Comparison of ENCODE assay signal across 8 mouse cellular contexts in genomic region chr1:75179334-75180104, GRCm38 (mm10). TPM values are rescaled to one million over a fixed set of nuclear protein-coding genes. Genes with fewer than 3 reads are reported as not detected.
DNase-seq lines count a peak whose midpoint lies in the region; ATAC-seq and TF ChIP-seq lines count a peak whose summit lies in the region.

No protein-coding gene starts in this region.

- peak; percentile 55 for ATAC-seq in Patski
- ATAC-seq in common myeloid progenitor, adult 5-6 weeks (replicated peaks; ENCODE audit: low read depth, poor library complexity, severe bottlenecking) = peak; percentile 59
- peak; percentile 64 for ATAC-seq in intestine, embryonic 15.5 days
- ATAC-seq in limb, embryonic 13.5 days (ENCODE audit: low FRiP score, low read depth) = peak; percentile 38

- peaks cover 3% of the 10 kb centered on the region for H3K9me3 ChIP-seq in CH12.LX (replicated peaks; ENCODE audit: low read length)
- H3K9me3 ChIP-seq in intestine, embryonic 15.5 days = no peaks in the 10 kb centered on the region
- no peaks in the 10 kb centered on the region for H3K9me3 ChIP-seq in limb, embryonic 13.5 days

- no peak for TF ChIP-seq EP300 in CH12.LX (IDR thresholded peaks at IDR 0.05; ENCODE audit: low read length)

- no peak for TF ChIP-seq RAD21 in CH12.LX (IDR thresholded peaks at IDR 0.05; ENCODE audit: low read depth, low read length)

- DNase-seq in CH12.LX (ENCODE audit: extremely low read depth) (peak; percentile 14), Patski (ENCODE audit: low read depth, low spot score) (peak; percentile 28)
- DNase-seq in gastrocnemius, postnatal 14 days = peak; percentile 67
- DNase-seq in thymus, postnatal 14 days = no peak

- 8% methylated on average over 23 of the region's 23 CpGs for WGBS in intestine, embryonic 15.5 days
- 9% methylated on average over 23 of the region's 23 CpGs for WGBS in limb, embryonic 13.5 days

- intact Hi-C loops in gastrocnemius, postnatal 14 days (cut with DNase I; ENCODE audit: low total_unique reads) = no loop called here

- H3K27me3 ChIP-seq in CH12.LX (replicated peaks) (no peaks in the 10 kb centered on the region), Patski (no peaks in the 10 kb centered on the region), myocyte (ENCODE audit: control insufficient read depth, insufficient read depth, insufficient read length) (no peaks in the 10 kb centered on the region)
- H3K27me3 ChIP-seq in intestine, embryonic 15.5 days (replicated peaks) = no peaks in the 10 kb centered on the region
- no peaks in the 10 kb centered on the region for H3K27me3 ChIP-seq in limb, embryonic 13.5 days

- TF ChIP-seq POLR2A in CH12.LX (IDR thresholded peaks at IDR 0.05; ENCODE audit: low read depth, low read length) = no peak
- TF ChIP-seq POLR2A in myocyte (IDR thresholded peaks at IDR 0.05; ENCODE audit: insufficient read length, low read depth) = no peak

- peak overlapping the region; percentile 63 to 80 (median 76) for H3K4me3 ChIP-seq in CH12.LX (replicated peaks in 1 of 3; ENCODE audit: low read depth in 2 of 3, low read length in 2 of 3, poor library complexity in 1 of 3)
- H3K4me3 ChIP-seq in intestine, embryonic 15.5 days (replicated peaks) = peak overlapping the region; percentile 64
- peak overlapping the region; percentile 63 for H3K4me3 ChIP-seq in limb, embryonic 13.5 days
- H3K4me3 ChIP-seq in myocyte = peak overlapping the region; percentile 42

- H3ac ChIP-seq in myocyte (ENCODE audit: control insufficient read depth, insufficient read length) = peak overlapping the region; percentile 45

- CTCF ChIA-PET in Patski (lab: Charles Lee) = interaction anchor here (0.7 to 3.4 kb wide), 6 partner anchors 9 to 72 kb away, joined by 3 to 10 read pairs (median 4); partner anchors contain the start of gene Zfand2b

- H3K79me2 ChIP-seq in CH12.LX (replicated peaks; ENCODE audit: control insufficient read depth, extremely low read depth, insufficient read depth, poor library complexity, severe bottlenecking) (no peaks in the 10 kb centered on the region), myocyte (ENCODE audit: control insufficient read depth, insufficient read depth) (no peaks in the 10 kb centered on the region)

- H3K27ac ChIP-seq in CH12.LX (ENCODE audit: insufficient read depth, low read depth) = no peak overlapping the region
- no peak overlapping the region for H3K27ac ChIP-seq in intestine, embryonic 15.5 days
- no peak overlapping the region for H3K27ac ChIP-seq in limb, embryonic 13.5 days

- TF ChIP-seq CTCF in CH12.LX (conservative IDR thresholded peaks at IDR 0.05 in 1 of 2, IDR thresholded peaks at IDR 0.05 in 1 of 2; ENCODE audit: low read depth in 2 of 2, low read length in 2 of 2) = no peak
- no peak for TF ChIP-seq CTCF in Patski (IDR thresholded peaks at IDR 0.05)

- POLR2A ChIA-PET in Patski (lab: Charles Lee) = interaction anchor here (1.2 to 2.3 kb wide), 2 partner anchors 10 to 11 kb away, joined by 4 to 15 read pairs; partner anchors contain the start of genes Ankzf1 and Atg9a

- H3K36me3 ChIP-seq in CH12.LX (replicated peaks in 1 of 2; ENCODE audit: control insufficient read depth in 1 of 2, insufficient read depth in 1 of 2, low read length in 1 of 2) = peaks cover 38 to 71% of the 10 kb centered on the region in 2 experiments
- peaks cover 27% of the 10 kb centered on the region for H3K36me3 ChIP-seq in intestine, embryonic 15.5 days
- H3K36me3 ChIP-seq in limb, embryonic 13.5 days = peaks cover 68% of the 10 kb centered on the region
- peaks cover 4% of the 10 kb centered on the region for H3K36me3 ChIP-seq in myocyte (ENCODE audit: control insufficient read depth, insufficient read depth)

- H3K4me2 ChIP-seq in CH12.LX (ENCODE audit: insufficient read depth, low read depth, poor library complexity, severe bottlenecking) = peak overlapping the region; percentile 63
- H3K4me2 ChIP-seq in intestine, embryonic 15.5 days (replicated peaks) = peak overlapping the region; percentile 95
- H3K4me2 ChIP-seq in limb, embryonic 13.5 days (replicated peaks) = peak overlapping the region; percentile 100
- H3K4me2 ChIP-seq in myocyte (ENCODE audit: low read depth) = peak overlapping the region; percentile 80

- dilution Hi-C loops in CH12.LX (cut with MboI; ENCODE audit: extremely low pct_ligation_motif_present, extremely low pct_unique_long_range_greater_than_20kb, low sequenced_read_pairs) = no loop called here

- peaks cover 0 to 20% of the 10 kb centered on the region in 2 experiments; a peak in 3 of 4 replicates for H3K4me1 ChIP-seq in CH12.LX (ENCODE audit: control insufficient read depth in 1 of 2, insufficient read depth in 2 of 2)
- peaks cover 20% of the 10 kb centered on the region for H3K4me1 ChIP-seq in intestine, embryonic 15.5 days (replicated peaks)
- peaks cover 18% of the 10 kb centered on the region for H3K4me1 ChIP-seq in limb, embryonic 13.5 days

- H3K9ac ChIP-seq in CH12.LX (ENCODE audit: insufficient read depth, low read depth) = peak overlapping the region; percentile 59; the same call in 1 of the 2 replicates
- peak overlapping the region; percentile 63 for H3K9ac ChIP-seq in intestine, embryonic 15.5 days
- peak overlapping the region; percentile 78 for H3K9ac ChIP-seq in limb, embryonic 13.5 days

- in situ Hi-C loops in CH12.LX (cut with MboI; ENCODE audit: low pct_ligation_motif_present, low pct_unique_long_range_greater_than_20kb, low sequenced_read_pairs) = no loop called here
- in situ Hi-C loops in Patski (cut with MboI; ENCODE audit: low pct_unique_long_range_greater_than_20kb) = loop anchor here (10.0 kb wide), 1 partner anchor 75 kb away; no protein-coding TSS in a partner anchor

TF ChIP-seq in CH12.LX, 34 proteins besides CTCF, POLR2A, EP300 and RAD21 (continues in another document):
- TF ChIP-seq TBP (conservative IDR thresholded peaks at IDR 0.05; ENCODE audit: low read depth, low read length) (no peak), CHD2 (IDR thresholded peaks at IDR 0.05; ENCODE audit: low read length) (no peak), MAFK (IDR thresholded peaks at IDR 0.05; ENCODE audit: insufficient replicate concordance, low read length) (peak; percentile 37; the same call in 1 of the 2 replicates), ZNF384 (IDR thresholded peaks at IDR 0.05; ENCODE audit: low read depth, low read length) (peak; percentile 83)

TF ChIP-seq in myocyte, 11 proteins besides CTCF, POLR2A, EP300 and RAD21 (continues in another document):
- TF ChIP-seq SRF (IDR thresholded peaks at IDR 0.05; ENCODE audit: control insufficient read depth, insufficient read length, low read depth) (no peak), TCF3 (IDR thresholded peaks at IDR 0.05; ENCODE audit: insufficient read length, low read depth) (peak; percentile 42), POLR2AphosphoS2 (IDR thresholded peaks at IDR 0.05; ENCODE audit: insufficient read length, low read depth) (no peak), TCF12 (IDR thresholded peaks at IDR 0.05; ENCODE audit: insufficient read depth, poor library complexity, severe bottlenecking) (no peak)

RNA-seq across cellular contexts. Expression of gene Abcb6, which starts 0.7 kb away (rescaled TPM):
- total RNA-seq in CH12.LX (2012; rRNA removed) = 26.0 and 29.0 TPM in 2 replicates
- 15.5 and 20.1 TPM in 2 replicates for total RNA-seq in CH12.LX (2014; rRNA removed)
- polyA plus RNA-seq in CH12.LX (2012; ENCODE audit: insufficient read length, low read depth) = 19.2 and 22.3 TPM in 2 replicates
- 25.9 TPM for polyA plus RNA-seq in Patski (2021)
- 17.8 and 22.9 TPM in 2 replicates for total RNA-seq in common myeloid progenitor, adult 5-6 weeks (2017)
- 10 to 100 TPM; 25.2 to 26.4 TPM for total RNA-seq in gastrocnemius, postnatal 14 days (2021)
- polyA plus RNA-seq in intestine, embryonic 15.5 days (2015; fragmentation: Nextera tagmentation; extraction: Ambion mirVana) = 26.1 and 26.6 TPM in 2 replicates
- polyA plus RNA-seq in limb, embryonic 13.5 days (2015; fragmentation: Nextera tagmentation; extraction: Ambion mirVana) = 39.5 and 40.9 TPM in 2 replicates
- 61.4 TPM for polyA plus RNA-seq in myocyte (2012; fragmentation: generic; extraction: Trizol)

RNA-seq across cellular contexts. Expression of gene Zfand2b, which starts 11.1 kb away (rescaled TPM):
- total RNA-seq in CH12.LX (2012; rRNA removed) (30.5 and 40.7 TPM in 2 replicates), CH12.LX (2014; rRNA removed) (14.1 and 15.7 TPM in 2 replicates)
- polyA plus RNA-seq in CH12.LX (2012; ENCODE audit: insufficient read length, low read depth) (19.5 and 20.9 TPM in 2 replicates), Patski (2021) (27.0 TPM), myocyte (2012; fragmentation: generic; extraction: Trizol) (43.4 TPM)
- 12.7 and 21.8 TPM in 2 replicates for total RNA-seq in common myeloid progenitor, adult 5-6 weeks (2017)
- 10 to 100 TPM; 14.9 to 17.0 TPM for total RNA-seq in gastrocnemius, postnatal 14 days (2021)
- 45.6 and 45.7 TPM in 2 replicates for polyA plus RNA-seq in intestine, embryonic 15.5 days (2015; fragmentation: Nextera tagmentation; extraction: Ambion mirVana)
- 36.3 and 36.8 TPM in 2 replicates for polyA plus RNA-seq in limb, embryonic 13.5 days (2015; fragmentation: Nextera tagmentation; extraction: Ambion mirVana)

RNA-seq across cellular contexts. Expression of gene Ankzf1, which starts 12.4 kb away (rescaled TPM):
- 13.2 and 19.6 TPM in 2 replicates for total RNA-seq in CH12.LX (2012; rRNA removed)
- total RNA-seq in CH12.LX (2014; rRNA removed) = 20.4 and 21.1 TPM in 2 replicates
- 13.3 TPM in 2 replicates for polyA plus RNA-seq in CH12.LX (2012; ENCODE audit: insufficient read length, low read depth)
- 28.5 TPM for polyA plus RNA-seq in Patski (2021)
- 13.1 and 17.3 TPM in 2 replicates for total RNA-seq in common myeloid progenitor, adult 5-6 weeks (2017)
- 1 to 10 TPM; 4.0 to 5.7 TPM for total RNA-seq in gastrocnemius, postnatal 14 days (2021)
- 25.2 TPM in 2 replicates for polyA plus RNA-seq in intestine, embryonic 15.5 days (2015; fragmentation: Nextera tagmentation; extraction: Ambion mirVana)
- 28.0 and 28.9 TPM in 2 replicates for polyA plus RNA-seq in limb, embryonic 13.5 days (2015; fragmentation: Nextera tagmentation; extraction: Ambion mirVana)
- 11.4 TPM for polyA plus RNA-seq in myocyte (2012; fragmentation: generic; extraction: Trizol)

RNA-seq across cellular contexts. Expression of gene Atg9a, which starts 12.5 kb away (rescaled TPM):
- 9.2 and 15.6 TPM in 2 replicates for total RNA-seq in CH12.LX (2012; rRNA removed)
- total RNA-seq in CH12.LX (2014; rRNA removed) = 4.4 and 6.1 TPM in 2 replicates
- polyA plus RNA-seq in CH12.LX (2012; ENCODE audit: insufficient read length, low read depth) = 10.1 and 12.9 TPM in 2 replicates
- polyA plus RNA-seq in Patski (2021) = 33.2 TPM
- total RNA-seq in common myeloid progenitor, adult 5-6 weeks (2017) = 6.8 and 8.5 TPM in 2 replicates
- 10 to 100 TPM; 58.2 to 61.7 TPM for total RNA-seq in gastrocnemius, postnatal 14 days (2021)
- 27.6 and 28.3 TPM in 2 replicates for polyA plus RNA-seq in intestine, embryonic 15.5 days (2015; fragmentation: Nextera tagmentation; extraction: Ambion mirVana)
- 32.7 and 33.7 TPM in 2 replicates for polyA plus RNA-seq in limb, embryonic 13.5 days (2015; fragmentation: Nextera tagmentation; extraction: Ambion mirVana)
- polyA plus RNA-seq in myocyte (2012; fragmentation: generic; extraction: Trizol) = 44.6 TPM

RNA-seq across cellular contexts. Expression of gene Glb1l, which starts 31.1 kb away (rescaled TPM):
- total RNA-seq in CH12.LX (2012; rRNA removed) = 3.6 and 4.6 TPM in 2 replicates
- total RNA-seq in CH12.LX (2014; rRNA removed) = 2.4 and 5.0 TPM in 2 replicates
- 10.0 and 10.8 TPM in 2 replicates for polyA plus RNA-seq in CH12.LX (2012; ENCODE audit: insufficient read length, low read depth)
- polyA plus RNA-seq in Patski (2021) = 30.9 TPM
- total RNA-seq in common myeloid progenitor, adult 5-6 weeks (2017) = 7.5 and 13.1 TPM in 2 replicates
- total RNA-seq in gastrocnemius, postnatal 14 days (2021) = 1 to 10 TPM; 4.5 to 4.8 TPM
- polyA plus RNA-seq in intestine, embryonic 15.5 days (2015; fragmentation: Nextera tagmentation; extraction: Ambion mirVana) = 11.9 and 12.2 TPM in 2 replicates
- 20.4 and 23.5 TPM in 2 replicates for polyA plus RNA-seq in limb, embryonic 13.5 days (2015; fragmentation: Nextera tagmentation; extraction: Ambion mirVana)
- 2.0 TPM for polyA plus RNA-seq in myocyte (2012; fragmentation: generic; extraction: Trizol)
